Mouse (Mus musculus): ENCODE data around the gene Fbxl15. TPM values are rescaled to one million over a fixed set of nuclear protein-coding genes. Genes with fewer than 3 reads are reported as not detected.

The Fbxl15 gene
- total and polyA plus RNA-seq, 3 experiments, result 5.3 to 8.0 (median 5.3) TPM

- Histone ChIP-seq H3K4me1 (ENCODE audit: control insufficient read depth, insufficient read depth, low read length) (peaks cover 2% of the 10 kb centered on the region; the same call in 1 of the 2 replicates), H3K9ac (ENCODE audit: low read depth, low read length) (no peak overlapping the region)
- DNase-seq, result peak; percentile 52 to 59
These were observed 9.2 kb upstream of the Fbxl15 start for GRCm38 (mm10) chr19:46318586-46319378.

GRCm38 (mm10) chr19:46320076-46320785 is 7.8 kb upstream of the Fbxl15 start:
- intact Hi-C loops (cut with DNase I), result no loop called here
- H3K4me3 ChIP-seq, result no peak overlapping the region
- no peaks in the 10 kb centered on the region for H3K79me2 ChIP-seq (replicated peaks; ENCODE audit: control insufficient read depth, insufficient read depth, low read length)
- peaks cover 27% of the 10 kb centered on the region for H3K27me3 ChIP-seq (ENCODE audit: control insufficient read depth, insufficient read depth, low read length)
- H3K36me3 ChIP-seq (ENCODE audit: control insufficient read depth, insufficient read depth, low read length), result no peaks in the 10 kb centered on the region
- H3K27ac ChIP-seq, result no peak overlapping the region
- peaks cover 2% of the 10 kb centered on the region; the same call in 1 of the 2 replicates for H3K4me1 ChIP-seq (ENCODE audit: control insufficient read depth, insufficient read depth, low read length)
- WGBS, result 75% methylated on average over 8 of the region's 8 CpGs
- no peak overlapping the region for H3K9ac ChIP-seq (ENCODE audit: low read depth, low read length)
- no peak for TF ChIP-seq EP300 (IDR thresholded peaks at IDR 0.05; ENCODE audit: insufficient read depth, low read depth, low read length)
- no peak for TF ChIP-seq POLR2A (IDR thresholded peaks at IDR 0.05; ENCODE audit: insufficient read depth, low read depth, low read length)
- TF ChIP-seq CTCF (IDR thresholded peaks at IDR 0.05), result no peak
- peak; percentile 1 to 14 for DNase-seq

More at GRCm38 (mm10) chr19:46318586-46319378, 9.2 kb upstream of the Fbxl15 start:
- 11% methylated on average over 16 of the region's 16 CpGs for WGBS
- no peak overlapping the region for H3K27ac ChIP-seq
- H3K27me3 ChIP-seq (ENCODE audit: control insufficient read depth, insufficient read depth, low read length), result peaks cover 27% of the 10 kb centered on the region
- H3K79me2 ChIP-seq (replicated peaks; ENCODE audit: control insufficient read depth, insufficient read depth, low read length), result no peaks in the 10 kb centered on the region
- no peak overlapping the region for H3K4me3 ChIP-seq
- TF ChIP-seq POLR2A (IDR thresholded peaks at IDR 0.05; ENCODE audit: insufficient read depth, low read depth, low read length), result no peak
- TF ChIP-seq EP300 (IDR thresholded peaks at IDR 0.05; ENCODE audit: insufficient read depth, low read depth, low read length), result no peak
- no peak for TF ChIP-seq CTCF (IDR thresholded peaks at IDR 0.05)
- H3K36me3 ChIP-seq (ENCODE audit: control insufficient read depth, insufficient read depth, low read length), result no peaks in the 10 kb centered on the region
- intact Hi-C loops (cut with DNase I), result no loop called here

- DNase-seq, result peak in 1 of 2 experiments; percentile 14
- Histone ChIP-seq H3K36me3 (ENCODE audit: control insufficient read depth, insufficient read depth, low read length) (no peaks in the 10 kb centered on the region), H3K27ac (no peak overlapping the region), H3K79me2 (replicated peaks; ENCODE audit: control insufficient read depth, insufficient read depth, low read length) (no peaks in the 10 kb centered on the region), H3K4me1 (ENCODE audit: control insufficient read depth, insufficient read depth, low read length) (peaks cover 2% of the 10 kb centered on the region; the same call in 1 of the 2 replicates), H3K9ac (ENCODE audit: low read depth, low read length) (no peak overlapping the region), H3K4me3 (no peak overlapping the region), H3K27me3 (ENCODE audit: control insufficient read depth, insufficient read depth, low read length) (peaks cover 21% of the 10 kb centered on the region)
- WGBS, result 35% methylated on average over 6 of the region's 6 CpGs
- TF ChIP-seq EP300 (IDR thresholded peaks at IDR 0.05; ENCODE audit: insufficient read depth, low read depth, low read length), result no peak
- no peak for TF ChIP-seq CTCF (IDR thresholded peaks at IDR 0.05)
- no peak for TF ChIP-seq POLR2A (IDR thresholded peaks at IDR 0.05; ENCODE audit: insufficient read depth, low read depth, low read length)
- intact Hi-C loops (cut with DNase I), result no loop called here
These were observed 6.7 kb upstream of the Fbxl15 start for GRCm38 (mm10) chr19:46321101-46321943.

- Histone ChIP-seq H3K9ac (ENCODE audit: low read depth, low read length) (no peak overlapping the region), H3K27me3 (ENCODE audit: control insufficient read depth, insufficient read depth, low read length) (peaks cover 14% of the 10 kb centered on the region), H3K36me3 (ENCODE audit: control insufficient read depth, insufficient read depth, low read length) (no peaks in the 10 kb centered on the region), H3K4me3 (no peak overlapping the region), H3K4me1 (ENCODE audit: control insufficient read depth, insufficient read depth, low read length) (peaks cover 4% of the 10 kb centered on the region), H3K79me2 (replicated peaks; ENCODE audit: control insufficient read depth, insufficient read depth, low read length) (no peaks in the 10 kb centered on the region), H3K27ac (no peak overlapping the region)
- 50% methylated on average over 11 of the region's 11 CpGs for WGBS
- no peak for TF ChIP-seq EP300 (IDR thresholded peaks at IDR 0.05; ENCODE audit: insufficient read depth, low read depth, low read length)
- no peak for TF ChIP-seq POLR2A (IDR thresholded peaks at IDR 0.05; ENCODE audit: insufficient read depth, low read depth, low read length)
- TF ChIP-seq CTCF (IDR thresholded peaks at IDR 0.05), result no peak
- no peak for DNase-seq
- intact Hi-C loops (cut with DNase I), result no loop called here
These were observed 5.6 kb upstream of the Fbxl15 start for GRCm38 (mm10) chr19:46322144-46322995.

- peaks cover 6% of the 10 kb centered on the region for H3K4me1 ChIP-seq (ENCODE audit: control insufficient read depth, insufficient read depth, low read length)
- intact Hi-C loops (cut with DNase I), result no loop called here
- no peak overlapping the region for H3K9ac ChIP-seq (ENCODE audit: low read depth, low read length)
- H3K27me3 ChIP-seq (ENCODE audit: control insufficient read depth, insufficient read depth, low read length), result peaks cover 10% of the 10 kb centered on the region
- H3K4me3 ChIP-seq, result no peak overlapping the region
- no peak overlapping the region for H3K27ac ChIP-seq
- TF ChIP-seq POLR2A (IDR thresholded peaks at IDR 0.05; ENCODE audit: insufficient read depth, low read depth, low read length) (no peak), CTCF (IDR thresholded peaks at IDR 0.05) (no peak), EP300 (IDR thresholded peaks at IDR 0.05; ENCODE audit: insufficient read depth, low read depth, low read length) (no peak)
- H3K79me2 ChIP-seq (replicated peaks; ENCODE audit: control insufficient read depth, insufficient read depth, low read length), result no peaks in the 10 kb centered on the region
- WGBS, result 67% methylated on average over 13 of the region's 13 CpGs
- DNase-seq, result no peak
- H3K36me3 ChIP-seq (ENCODE audit: control insufficient read depth, insufficient read depth, low read length), result no peaks in the 10 kb centered on the region
These were observed 4.9 kb upstream of the Fbxl15 start for GRCm38 (mm10) chr19:46322996-46323572.
